Mouse (Mus musculus): ENCODE measurements around the gene Fgf12.

GRCm38 (mm10) chr16:28601723-28602122, 151.1 kb downstream of the Fgf12 start:
- TF ChIP-seq CTCF (IDR thresholded peaks at IDR 0.05; ENCODE audit: borderline replicate concordance, insufficient read depth, low read length) (no peak), POLR2A (IDR thresholded peaks at IDR 0.05; ENCODE audit: low read depth, low read length) (no peak)
